Mouse (Mus musculus): ENCODE data around the gene Prpf8.

- TF ChIP-seq CTCF (IDR thresholded peaks at IDR 0.05): no peak
- TF ChIP-seq EP300 (IDR thresholded peaks at IDR 0.05): no peak
Measured at GRCm38 (mm10) chr11:75508162-75508561, 21.5 kb downstream of the Prpf8 start.
